Mouse (Mus musculus) MEL (cell line): ENCODE data around the gene Rbms3. TPM values are rescaled to one million over a fixed set of nuclear protein-coding genes. Genes with fewer than 3 reads are reported as not detected.
A peak's percentile ranks its signal among the peaks of the same experiment; 100 is the strongest.

Experiments
- DNase-seq: peaks from one replicate; pipeline ENCODE4 v3.0.0; 2011; ENCODE audit warnings: low read depth, low spot score
- H3K27ac ChIP-seq: 2 replicates; pipeline ENCODE4 v1.5.1; 2012; ENCODE audit warnings: low read depth, mild to moderate bottlenecking, control low read depth, low read length, moderate library complexity; ENCODE audit not compliant: control insufficient read depth
- H3K27me3 ChIP-seq, 2 experiments: fragments of 150-350 bp in 1 of 2; sonication (generic) in 1 of 2; 2 replicates each; pipeline ENCODE4 v1.6.1; 2012; ENCODE audit warnings: low read length in 2 of 2, mild to moderate bottlenecking in 2 of 2, improper control_type of control experiment in 1 of 2, moderate library complexity in 1 of 2; ENCODE audit not compliant: insufficient read depth in 2 of 2, control insufficient read depth in 1 of 2
- H3K36me3 ChIP-seq, 2 experiments: 2 replicates each; pipeline ENCODE4 v1.6.1; 2012 to 2014; ENCODE audit warnings: low read length in 2 of 2, improper control_type of control experiment in 1 of 2, inconsistent platforms in 1 of 2, mild to moderate bottlenecking in 1 of 2; ENCODE audit not compliant: insufficient read depth in 2 of 2, control insufficient read depth in 1 of 2
- H3K4me1 ChIP-seq, 2 experiments: fragments of 150-350 bp in 1 of 2; sonication (generic) in 1 of 2; 2 replicates each; pipeline ENCODE4 v1.6.1; 2012; ENCODE audit warnings: low read length in 2 of 2, improper control_type of control experiment in 1 of 2, mild to moderate bottlenecking in 1 of 2; ENCODE audit not compliant: insufficient read depth in 2 of 2, control insufficient read depth in 1 of 2
- H3K4me3 ChIP-seq, 2 experiments: fragments of 150-350 bp in 1 of 2; sonication (generic) in 1 of 2; 2 replicates each; pipeline ENCODE4 v1.5.1; 2012; ENCODE audit warnings: low read depth in 2 of 2, low read length in 2 of 2, mild to moderate bottlenecking in 2 of 2, moderate library complexity in 2 of 2, control low read depth in 1 of 2, improper control_type of control experiment in 1 of 2; ENCODE audit not compliant: control insufficient read depth in 1 of 2, insufficient read depth in 1 of 2
- H3K79me2 ChIP-seq: 2 replicates; pipeline ENCODE4 v1.6.1; 2012; ENCODE audit warnings: mild to moderate bottlenecking, low read length, moderate library complexity; ENCODE audit not compliant: control insufficient read depth, poor library complexity, insufficient read depth
- H3K9ac ChIP-seq: 2 replicates; pipeline ENCODE4 v1.6.1; 2012; ENCODE audit warnings: low read depth, mild to moderate bottlenecking, control low read depth, low read length, moderate library complexity; ENCODE audit not compliant: control insufficient read depth, poor library complexity, severe bottlenecking
- H3K9me3 ChIP-seq: fragments of 150-350 bp; sonication (generic); replicated peaks from 2 replicates; pipeline ENCODE4 v1.6.1; 2012; ENCODE audit warnings: mild to moderate bottlenecking, low read length, improper control_type of control experiment, moderate library complexity; ENCODE audit not compliant: insufficient read depth
- E2F4 ChIP-seq: IDR thresholded peaks from 2 replicates; pipeline ENCODE4 v1.6.1; 2011; ENCODE audit warnings: low read depth, low read length, improper control_type of control experiment, borderline replicate concordance
- EP300 ChIP-seq, 2 experiments: IDR thresholded peaks; 2 replicates each; pipeline ENCODE4 v1.6.1; 2011; ENCODE audit warnings: improper control_type of control experiment in 2 of 2, low read length in 2 of 2, low read depth in 1 of 2, mild to moderate bottlenecking in 1 of 2
- ETS1 ChIP-seq: IDR thresholded peaks from 2 replicates; pipeline ENCODE4 v1.6.1; 2012; ENCODE audit warnings: low read depth, mild to moderate bottlenecking, inconsistent platforms, low read length, improper control_type of control experiment, moderate library complexity
- GATA1 ChIP-seq: IDR thresholded peaks from 2 replicates; pipeline ENCODE4 v1.6.1; 2011; ENCODE audit warnings: low read depth, low read length, improper control_type of control experiment
- KAT2A ChIP-seq: conservative IDR thresholded peaks from 2 replicates; pipeline ENCODE4 v1.6.1; 2012; ENCODE audit warnings: low read depth, low read length, improper control_type of control experiment, inconsistent platforms
- MXI1 ChIP-seq: IDR thresholded peaks from 2 replicates; pipeline ENCODE4 v1.6.1; 2011; ENCODE audit warnings: mild to moderate bottlenecking, low read depth, low read length, improper control_type of control experiment
- MYB ChIP-seq: IDR thresholded peaks from 2 replicates; pipeline ENCODE4 v1.6.1; 2011; ENCODE audit warnings: mild to moderate bottlenecking, low read depth, low read length, improper control_type of control experiment
- MYC ChIP-seq: IDR thresholded peaks from 2 replicates; pipeline ENCODE4 v1.6.1; 2011; ENCODE audit warnings: low read depth, mild to moderate bottlenecking, low read length, improper control_type of control experiment, moderate library complexity
- RAD21 ChIP-seq: IDR thresholded peaks from 2 replicates; pipeline ENCODE4 v1.6.1; 2011; ENCODE audit warnings: mild to moderate bottlenecking, low read depth, low read length, improper control_type of control experiment
- SMC3 ChIP-seq: IDR thresholded peaks from 2 replicates; pipeline ENCODE4 v1.6.1; 2011; ENCODE audit warnings: low read depth, low read length, improper control_type of control experiment
- TCF12 ChIP-seq: IDR thresholded peaks from 2 replicates; pipeline ENCODE4 v1.6.1; 2014; ENCODE audit warnings: low read depth, mild to moderate bottlenecking, inconsistent platforms, low read length, improper control_type of control experiment, moderate library complexity
- UBTF ChIP-seq: IDR thresholded peaks from 2 replicates; pipeline ENCODE4 v1.6.1; 2012; ENCODE audit warnings: low read depth, mild to moderate bottlenecking, inconsistent platforms, low read length, improper control_type of control experiment, moderate library complexity, borderline replicate concordance; ENCODE audit not compliant: insufficient read depth
- USF1 ChIP-seq: IDR thresholded peaks from 2 replicates; pipeline ENCODE4 v1.6.1; 2014; ENCODE audit warnings: low read depth, mild to moderate bottlenecking, inconsistent platforms, low read length, improper control_type of control experiment, moderate library complexity
- ZKSCAN1 ChIP-seq: IDR thresholded peaks from 2 replicates; pipeline ENCODE4 v1.6.1; 2012; ENCODE audit warnings: low read depth, mild to moderate bottlenecking, inconsistent platforms, low read length, improper control_type of control experiment, moderate library complexity
- ZMIZ1 ChIP-seq: IDR thresholded peaks from 2 replicates; pipeline ENCODE4 v1.6.1; 2012; ENCODE audit warnings: low read depth, mild to moderate bottlenecking, inconsistent platforms, low read length, improper control_type of control experiment, moderate library complexity
- ZNF384 ChIP-seq: IDR thresholded peaks from 2 replicates; pipeline ENCODE4 v1.6.1; 2012; ENCODE audit warnings: low read depth, mild to moderate bottlenecking, inconsistent platforms, low read length, improper control_type of control experiment
- polyA plus RNA-seq, 2 experiments: library from polyadenylated mRNA; stranded (reverse) in 1 of 2; unstranded in 1 of 2; fragments of >175 nt in 1 of 2; fragments of >200 nt in 1 of 2; gene quantifications; 2 replicates each; pipeline versions ENCODE4 v1.2.1 to v1.2.4; 2012; ENCODE audit warnings: low replicate concordance in 2 of 2, low read depth in 1 of 2; ENCODE audit not compliant: insufficient read length in 2 of 2, insufficient read depth in 1 of 2, missing spikeins in 1 of 2
- total RNA-seq: library from RNA; depleted of rRNA; stranded (reverse); fragments of 300-350 nt; gene quantifications from 2 replicates; pipeline ENCODE4 v1.2.3, GENCODE M21; 2012

The Rbms3 gene
- total and polyA plus RNA-seq, 3 experiments = not detected

GRCm38 (mm10) chr9:116833677-116834076 is 796.0 kb downstream of the Rbms3 start:
- H3K27me3 ChIP-seq = no peaks in the 10 kb centered on the region
- no peak overlapping the region for H3K4me3 ChIP-seq
- H3K79me2 ChIP-seq = no peaks in the 10 kb centered on the region
- H3K9ac ChIP-seq = no peak overlapping the region
- no peak for DNase-seq
- no peaks in the 10 kb centered on the region for H3K9me3 ChIP-seq
- no peak overlapping the region for H3K27ac ChIP-seq
- no peaks in the 10 kb centered on the region; a peak in 1 of 4 replicates for H3K4me1 ChIP-seq
- TF ChIP-seq RAD21 = no peak
- TF ChIP-seq MXI1 = no peak
- TF ChIP-seq SMC3 = no peak
- TF ChIP-seq USF1 = no peak
- TF ChIP-seq ZMIZ1 = no peak
- no peak for TF ChIP-seq MYB
- TF ChIP-seq ZNF384 = no peak
- TF ChIP-seq KAT2A = no peak
- no peak for TF ChIP-seq UBTF
- TF ChIP-seq MYC = no peak
- no peak for TF ChIP-seq ZKSCAN1
- no peaks in the 10 kb centered on the region for H3K36me3 ChIP-seq

GRCm38 (mm10) chr9:116832822-116833221 is 796.9 kb downstream of the Rbms3 start:
- H3K27me3 ChIP-seq = no peaks in the 10 kb centered on the region
- H3K36me3 ChIP-seq = no peaks in the 10 kb centered on the region

GRCm38 (mm10) chr9:116831386-116831785 is 798.3 kb downstream of the Rbms3 start:
- no peaks in the 10 kb centered on the region for H3K27me3 ChIP-seq
- DNase-seq = no peak
- TF ChIP-seq GATA1 (no peak), MYC (no peak)
- H3K36me3 ChIP-seq = no peaks in the 10 kb centered on the region
- H3K9ac ChIP-seq = no peak overlapping the region
- H3K4me1 ChIP-seq = no peaks in the 10 kb centered on the region; a peak in 1 of 4 replicates
- no peaks in the 10 kb centered on the region for H3K9me3 ChIP-seq
- no peak overlapping the region for H3K27ac ChIP-seq
- H3K79me2 ChIP-seq = no peaks in the 10 kb centered on the region
- H3K4me3 ChIP-seq = no peak overlapping the region

More at GRCm38 (mm10) chr9:116832822-116833221, 796.9 kb downstream of the Rbms3 start:
- no peaks in the 10 kb centered on the region; a peak in 1 of 4 replicates for H3K4me1 ChIP-seq
- no peak overlapping the region for H3K9ac ChIP-seq
- no peak overlapping the region for H3K27ac ChIP-seq
- peak; percentile 85; the same call in 1 of the 2 replicates for TF ChIP-seq TCF12
- TF ChIP-seq EP300 (IDR thresholded peaks at IDR 0.05; ENCODE audit: low read depth in 1 of 2, low read length in 2 of 2) = peak in 1 of 2 experiments; percentile 54; a peak in 2 of 4 replicates
- TF ChIP-seq GATA1 = peak; percentile 27; the same call in 1 of the 2 replicates
- TF ChIP-seq E2F4 = no peak
- TF ChIP-seq ETS1 = 0 out of 2 replicates have a peak, but pooled peaks have one; percentile 10
- H3K4me3 ChIP-seq = no peak overlapping the region
- no peaks in the 10 kb centered on the region for H3K79me2 ChIP-seq
- no peaks in the 10 kb centered on the region for H3K9me3 ChIP-seq
- no peak for DNase-seq
